Mouse (Mus musculus) midbrain, embryonic 13.5 days (tissue): ENCODE data around the gene Bcat1. TPM values are rescaled to one million over a fixed set of nuclear protein-coding genes. Genes with fewer than 3 reads are reported as not detected.

ENCODE experiments used
- ATAC-seq: fragments of 200-750 bp; cut with Nextera tagmentation; 2 replicates; pipeline ENCODE4 v1.8.0; 2017; ENCODE audit warnings: mild to moderate bottlenecking, moderate TSS enrichment, moderate library complexity
- H3K27ac ChIP-seq: fragments of 300-500 bp; sonication (generic); 2 replicates; pipeline ENCODE4 v1.5.1; 2015; ENCODE audit warnings: inconsistent platforms, mild to moderate bottlenecking, moderate library complexity
- H3K27me3 ChIP-seq: fragments of 300-500 bp; sonication (generic); 2 replicates; pipeline ENCODE4 v1.6.1; 2015; ENCODE audit warnings: mild to moderate bottlenecking, inconsistent platforms
- H3K36me3 ChIP-seq: fragments of 300-500 bp; sonication (generic); 2 replicates; pipeline ENCODE4 v1.6.1; 2015; ENCODE audit warnings: mild to moderate bottlenecking, inconsistent platforms
- H3K4me1 ChIP-seq: fragments of 300-500 bp; sonication (generic); replicated peaks from 2 replicates; pipeline ENCODE4 v1.6.1; 2015; ENCODE audit warnings: inconsistent platforms
- H3K4me2 ChIP-seq: fragments of 300-500 bp; sonication (generic); replicated peaks from 2 replicates; pipeline ENCODE4 v1.6.1; 2015; ENCODE audit warnings: moderate library complexity, mild to moderate bottlenecking, inconsistent platforms
- H3K4me3 ChIP-seq: fragments of 300-500 bp; sonication (generic); replicated peaks from 2 replicates; pipeline ENCODE4 v1.5.1; 2015; ENCODE audit warnings: mild to moderate bottlenecking, inconsistent platforms
- H3K9ac ChIP-seq: fragments of 300-500 bp; sonication (generic); replicated peaks from 2 replicates; pipeline ENCODE4 v1.6.1; 2015; ENCODE audit warnings: mild to moderate bottlenecking, inconsistent platforms
- H3K9me3 ChIP-seq: fragments of 300-500 bp; sonication (generic); 2 replicates; pipeline ENCODE4 v1.6.1; 2016; ENCODE audit warnings: mild to moderate bottlenecking, inconsistent platforms
- WGBS: fragments of 180-500 bp; shearing (Covaris S2); methylation state at CpG from one replicate; pipeline ENCODE4 v1.1.7; 2015; 5-methylcytosine and 5-hydroxymethylcytosine counted together
- polyA plus RNA-seq: library from polyadenylated mRNA; unstranded; fragments of >200 nt; fragmentation: Nextera tagmentation; extraction: Ambion mirVana; gene quantifications from 2 replicates; pipeline ENCODE4 v1.2.1, GENCODE M21; 2015

Gene Bcat1
- polyA plus RNA-seq, 1 experiment from 2014 or later, result 109 TPM

- H3K36me3 ChIP-seq, result no peaks in the 10 kb centered on the region
- no peak overlapping the region for H3K27ac ChIP-seq
- H3K4me1 ChIP-seq, result no peaks in the 10 kb centered on the region
- no peak for ATAC-seq
- H3K27me3 ChIP-seq, result no peaks in the 10 kb centered on the region
- WGBS, result 63% methylated on average over 6 of the region's 6 CpGs
- H3K9ac ChIP-seq, result no peak overlapping the region
- no peak overlapping the region for H3K4me3 ChIP-seq
- H3K9me3 ChIP-seq, result no peaks in the 10 kb centered on the region
- H3K4me2 ChIP-seq, result no peak overlapping the region
These were observed 14.3 kb upstream of the Bcat1 start for GRCm38 (mm10) chr6:145090201-145090863.

- H3K4me1 ChIP-seq, result no peaks in the 10 kb centered on the region
- H3K9ac ChIP-seq, result no peak overlapping the region
- no peaks in the 10 kb centered on the region for H3K27me3 ChIP-seq
- no peak overlapping the region for H3K4me2 ChIP-seq
- ATAC-seq, result no peak
- H3K9me3 ChIP-seq, result no peaks in the 10 kb centered on the region
- 83% methylated on average over 4 of the region's 4 CpGs for WGBS
- no peak overlapping the region for H3K4me3 ChIP-seq
- H3K27ac ChIP-seq, result no peak overlapping the region
- H3K36me3 ChIP-seq, result no peaks in the 10 kb centered on the region
These were observed 13.4 kb upstream of the Bcat1 start for GRCm38 (mm10) chr6:145089373-145089772.

- no peak overlapping the region for H3K4me3 ChIP-seq
- ATAC-seq, result no peak
- no peak overlapping the region for H3K9ac ChIP-seq
- no peak overlapping the region for H3K4me2 ChIP-seq
- H3K4me1 ChIP-seq, result no peaks in the 10 kb centered on the region
- H3K9me3 ChIP-seq, result no peaks in the 10 kb centered on the region
- H3K36me3 ChIP-seq, result no peaks in the 10 kb centered on the region
- no peaks in the 10 kb centered on the region for H3K27me3 ChIP-seq
- no peak overlapping the region for H3K27ac ChIP-seq
- 49% methylated on average over 4 of the region's 4 CpGs for WGBS
These were observed 12.6 kb upstream of the Bcat1 start for GRCm38 (mm10) chr6:145088451-145089113.

DNA sequence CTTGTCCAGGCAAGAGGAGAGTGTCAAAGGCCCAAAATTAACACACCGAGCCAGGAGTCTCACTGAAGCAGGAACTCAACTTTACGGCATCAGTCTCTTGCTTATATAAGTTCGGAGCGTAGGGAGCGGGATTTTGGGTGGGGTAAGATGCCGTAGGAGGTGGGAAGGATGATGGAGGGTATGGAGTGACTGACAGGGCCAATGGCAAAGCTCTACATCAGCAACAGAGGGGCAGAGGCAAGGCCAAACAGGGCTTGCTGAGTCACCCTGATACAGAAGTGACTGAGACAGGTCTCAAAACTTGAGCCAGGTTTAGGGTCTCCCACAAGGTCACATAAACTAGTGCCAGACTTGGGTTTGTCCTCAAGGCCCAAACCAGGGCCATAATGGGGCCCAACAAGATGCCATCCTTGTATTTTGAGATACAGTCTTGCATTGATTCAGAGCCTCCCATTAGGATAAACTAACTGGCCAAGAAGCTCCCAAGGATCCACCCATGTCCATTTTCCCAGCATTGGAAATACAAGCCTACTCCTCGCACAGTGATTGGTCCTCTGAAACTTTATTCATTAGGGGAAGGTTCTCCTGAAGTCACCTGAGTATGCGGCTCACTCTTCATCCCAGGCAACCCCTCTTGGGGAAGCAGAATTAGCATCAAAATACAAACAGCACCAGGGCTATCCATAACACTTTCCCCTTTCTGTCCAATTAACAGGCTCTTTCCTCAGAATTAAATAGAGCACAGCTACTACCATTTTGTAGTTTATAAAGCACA lies 8.5 kb upstream of the Bcat1 start:
- no peaks in the 10 kb centered on the region for H3K4me1 ChIP-seq
- no peak for ATAC-seq
- no peaks in the 10 kb centered on the region for H3K27me3 ChIP-seq
- H3K4me2 ChIP-seq, result no peak overlapping the region
- no peaks in the 10 kb centered on the region for H3K36me3 ChIP-seq
- no peak overlapping the region for H3K9ac ChIP-seq
- H3K4me3 ChIP-seq, result no peak overlapping the region
- H3K27ac ChIP-seq, result no peak overlapping the region
- 92% methylated on average over 8 of the region's 8 CpGs for WGBS
- no peaks in the 10 kb centered on the region for H3K9me3 ChIP-seq

- Histone ChIP-seq H3K27ac (no peak overlapping the region), H3K4me2 (no peak overlapping the region), H3K9me3 (no peaks in the 10 kb centered on the region), H3K4me1 (no peaks in the 10 kb centered on the region), H3K36me3 (no peaks in the 10 kb centered on the region), H3K4me3 (no peak overlapping the region), H3K27me3 (peaks cover 5% of the 10 kb centered on the region; the same call in 1 of the 2 replicates), H3K9ac (no peak overlapping the region)
- whole genome bisulfite sequencing, result 76% methylated on average over 4 of the region's 4 CpGs
- ATAC-seq, result no peak
These were observed 5.7 kb upstream of the Bcat1 start for GRCm38 (mm10) chr6:145081721-145082120.

GRCm38 (mm10) chr6:145079087-145079759 lies 3.2 kb upstream of the Bcat1 start:
- Histone ChIP-seq H3K27ac (no peak overlapping the region), H3K4me3 (no peak overlapping the region), H3K27me3 (peaks cover 5% of the 10 kb centered on the region; the same call in 1 of the 2 replicates), H3K9ac (no peak overlapping the region), H3K9me3 (no peaks in the 10 kb centered on the region), H3K36me3 (no peaks in the 10 kb centered on the region), H3K4me2 (no peak overlapping the region), H3K4me1 (peaks cover 14% of the 10 kb centered on the region)
- 81% methylated on average over 9 of the region's 9 CpGs for WGBS
- no peak for ATAC-seq

DNA sequence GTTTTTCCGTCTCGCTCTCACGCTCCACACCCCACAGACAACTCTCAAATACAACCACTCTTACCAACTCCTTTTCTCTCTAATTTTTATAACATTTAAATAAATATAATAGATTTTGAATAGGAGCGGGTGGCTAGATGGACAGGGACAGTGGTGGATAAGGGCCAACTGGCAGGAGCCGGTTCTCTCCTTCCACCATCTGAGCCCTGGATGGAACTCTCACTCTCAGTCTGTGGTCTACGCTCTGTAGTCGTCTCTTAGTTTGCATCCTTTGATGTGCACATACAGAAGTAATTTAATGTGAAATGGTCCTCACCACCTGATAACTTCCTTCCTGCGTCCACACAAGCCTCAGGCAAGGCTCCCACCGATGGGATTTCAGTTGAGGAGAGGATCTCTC lies 302 bp upstream of the Bcat1 start:
- Histone ChIP-seq H3K4me1 (peaks cover 14% of the 10 kb centered on the region), H3K36me3 (no peaks in the 10 kb centered on the region), H3K4me2 (peak overlapping the region; percentile 94), H3K9ac (0 out of 2 replicates have a peak overlapping the region, but pooled peaks have one; percentile 68), H3K27ac (no peak overlapping the region), H3K9me3 (no peaks in the 10 kb centered on the region), H3K27me3 (peaks cover 5% of the 10 kb centered on the region), H3K4me3 (peak overlapping the region; percentile 61)
- WGBS, result 13% methylated on average over 9 of the region's 9 CpGs
- ATAC-seq, result peak; percentile 65

- H3K4me1 ChIP-seq, result peaks cover 14% of the 10 kb centered on the region
- H3K4me2 ChIP-seq, result peak overlapping the region; percentile 94
- peaks cover 5% of the 10 kb centered on the region for H3K27me3 ChIP-seq
- H3K36me3 ChIP-seq, result no peaks in the 10 kb centered on the region
- H3K27ac ChIP-seq, result 0 out of 2 replicates have a peak overlapping the region, but pooled peaks have one; percentile 3
- no peaks in the 10 kb centered on the region for H3K9me3 ChIP-seq
- peak; percentile 79 for ATAC-seq
- WGBS, result under 1% methylated on average over 20 of the region's 20 CpGs
- H3K4me3 ChIP-seq, result peak overlapping the region; percentile 61
- peak overlapping the region; percentile 68 for H3K9ac ChIP-seq
These were observed 866 bp downstream of the Bcat1 start for GRCm38 (mm10) chr6:145075088-145075547.

- Histone ChIP-seq H3K27me3 (peaks cover 5% of the 10 kb centered on the region), H3K36me3 (no peaks in the 10 kb centered on the region), H3K4me3 (no peak overlapping the region), H3K27ac (no peak overlapping the region), H3K9ac (no peak overlapping the region), H3K9me3 (no peaks in the 10 kb centered on the region), H3K4me1 (peaks cover 14% of the 10 kb centered on the region), H3K4me2 (peak overlapping the region; percentile 94)
- peak; percentile 32; the same call in 1 of the 2 replicates for ATAC-seq
These were observed 1.5 kb downstream of the Bcat1 start for GRCm38 (mm10) chr6:145074461-145074860.

DNA sequence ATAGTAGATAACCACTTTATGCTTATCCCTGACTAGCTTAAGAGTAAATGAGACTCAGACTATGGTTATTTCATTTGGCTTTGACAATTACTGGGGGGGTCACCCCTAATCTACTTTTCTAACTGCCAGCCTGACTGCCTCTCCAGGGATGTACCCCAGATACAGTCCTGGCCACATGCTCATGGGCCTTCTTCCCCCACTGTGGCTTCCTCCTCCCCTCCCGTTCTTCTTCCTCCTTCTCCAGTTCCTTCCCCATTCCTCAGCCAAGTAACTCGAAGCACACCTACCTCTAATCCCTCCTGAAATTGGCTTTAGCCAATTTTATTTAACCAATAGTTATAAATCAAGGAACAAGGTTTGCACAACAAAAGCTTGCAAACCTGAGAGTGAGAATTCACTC lies 6.1 kb downstream of the Bcat1 start:
- Histone ChIP-seq H3K9ac (no peak overlapping the region), H3K4me3 (no peak overlapping the region), H3K27me3 (no peaks in the 10 kb centered on the region; the same call in 1 of the 2 replicates), H3K27ac (no peak overlapping the region), H3K9me3 (no peaks in the 10 kb centered on the region), H3K4me2 (no peak overlapping the region), H3K36me3 (no peaks in the 10 kb centered on the region), H3K4me1 (peaks cover 4% of the 10 kb centered on the region)
- no peak for ATAC-seq
- 83% methylated on average over 2 of the region's 2 CpGs for WGBS

GRCm38 (mm10) chr6:145069397-145069796 lies 6.6 kb downstream of the Bcat1 start:
- Histone ChIP-seq H3K36me3 (no peaks in the 10 kb centered on the region), H3K4me3 (no peak overlapping the region), H3K4me1 (peaks cover under 1% of the 10 kb centered on the region; the same call in 1 of the 2 replicates), H3K27me3 (no peaks in the 10 kb centered on the region; the same call in 1 of the 2 replicates), H3K9ac (no peak overlapping the region), H3K4me2 (no peak overlapping the region), H3K27ac (no peak overlapping the region), H3K9me3 (no peaks in the 10 kb centered on the region)
- WGBS, result 95% methylated on average over 7 of the region's 7 CpGs
- no peak for ATAC-seq
